Comparison of ENCODE assay signal across 22 mouse cellular contexts in genomic region chr3:8084749-8085148, GRCm38 (mm10).
"Had no signal": no experiment of that assay in that cellular context is flagged by ENCODE, and none has a peak within 500 bp of the region (broad histone marks: within the 10 kb centered on the region; RNA-seq: fewer than 3 reads in every experiment).

No protein-coding gene starts in this region.

- ATAC-seq: hindbrain, postnatal 0 days; intestine, embryonic 16.5 days had no signal

- DNase-seq: gastrocnemius, postnatal 14 days; gastrocnemius, postnatal 36 days; heart, adult 11 months; heart, adult 2 months; heart, postnatal 14 days; heart, postnatal 36 days; kidney, adult 11 months; kidney, adult 2 months; kidney, adult 9 months; kidney, postnatal 25 days; kidney, postnatal 4 days; liver; liver, embryonic 13.5 days had no signal

- H3K27me3 ChIP-seq: heart, embryonic 13.5 days; heart, embryonic 15.5 days; hindbrain, embryonic 13.5 days; hindbrain, embryonic 15.5 days; kidney, embryonic 15.5 days; limb, embryonic 12.5 days; liver, embryonic 13.5 days; liver, embryonic 15.5 days had no signal
